Mouse (Mus musculus) yolk sac, embryonic 10.5 days (tissue): Measurements from ENCODE around the gene Gabrb1.

Experiments
- DNase-seq: peaks from one replicate; pipeline ENCODE4 v3.0.0-alpha.2; 2017; ENCODE audit warnings: low spot score

Gabrb1 gene

DNA sequence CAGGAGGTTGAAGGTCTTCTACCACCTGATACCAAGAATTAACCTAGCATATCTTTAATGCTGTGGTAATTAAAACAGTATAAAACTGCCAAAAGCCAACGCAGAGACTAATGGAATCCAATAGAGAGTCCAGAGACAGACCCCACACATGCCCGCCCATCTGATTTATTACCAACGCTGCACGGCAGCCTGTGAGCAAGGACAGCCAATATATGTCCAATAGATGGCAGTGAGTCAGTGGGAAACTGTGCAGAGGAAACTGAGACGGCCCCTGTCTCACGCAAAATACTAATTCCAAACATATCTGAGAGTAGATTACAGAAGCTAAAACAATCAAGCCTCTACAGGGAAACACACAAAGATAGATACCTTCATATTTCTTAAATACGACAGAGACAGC lies 506.5 kb downstream of the Gabrb1 start:
- DNase-seq: no peak

DNA sequence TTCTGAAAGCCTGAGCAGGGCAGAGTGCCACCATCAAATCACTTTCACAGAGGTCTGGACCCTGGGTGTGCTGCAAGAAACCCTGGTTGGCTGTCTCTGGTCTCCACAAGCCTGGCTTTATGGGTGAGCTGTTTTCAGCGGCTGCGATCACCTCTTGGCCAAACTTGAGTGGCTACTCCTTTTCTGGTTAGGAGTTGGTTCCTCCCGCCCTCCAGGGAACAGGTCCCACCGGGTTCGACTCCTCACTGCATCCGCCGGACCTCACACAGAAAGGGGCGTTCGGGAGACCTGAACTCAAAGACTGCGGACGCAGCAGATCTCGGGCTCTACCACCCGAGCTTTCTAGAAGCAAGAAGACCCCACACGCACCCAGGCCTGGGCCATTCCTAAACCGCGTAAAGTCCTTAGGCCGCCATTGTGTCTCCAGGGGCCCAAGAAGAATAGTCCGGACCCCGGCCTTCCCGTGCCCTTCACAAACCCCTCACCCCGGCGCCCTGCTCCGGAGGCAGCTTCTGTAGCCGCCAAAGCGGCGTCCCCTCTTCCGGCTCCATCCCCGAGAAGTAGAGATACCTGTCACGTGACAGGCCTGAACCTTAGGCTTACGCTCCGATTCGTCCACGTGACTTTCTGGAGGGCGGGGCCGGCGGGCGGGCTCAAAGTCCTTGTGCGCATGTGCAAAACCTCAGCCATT lies 509.8 kb downstream of the Gabrb1 start, which contains the start of gene Commd8:
Gene Commd8, minus strand, starts transcription at position 596 of the 691 bp plus-strand sequence.
- peak; percentile 95 for DNase-seq

- DNase-seq: no peak
These were observed 510.3 kb downstream of the Gabrb1 start for GRCm38 (mm10) chr5:72168285-72168621.

DNA sequence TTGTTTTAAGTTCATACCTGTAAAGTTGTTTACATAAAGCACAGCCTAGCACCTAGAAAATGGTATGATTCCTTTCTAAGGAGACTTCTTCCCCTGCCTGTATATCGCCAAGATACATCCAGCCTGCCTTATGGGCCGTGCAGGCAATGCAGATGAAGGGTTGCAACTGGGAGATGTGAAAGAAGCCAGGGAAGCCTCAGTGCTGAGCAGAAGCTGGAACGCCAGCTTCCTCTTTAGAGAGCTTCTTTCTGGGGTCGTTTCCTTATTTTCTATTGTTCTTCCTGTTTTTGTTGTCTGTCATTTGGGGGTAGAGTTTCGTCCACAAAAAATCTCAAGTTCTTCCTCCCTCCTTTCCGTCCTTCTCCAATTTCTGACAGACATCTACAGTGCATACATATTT lies 512.2 kb downstream of the Gabrb1 start:
- DNase-seq: no peak

DNA sequence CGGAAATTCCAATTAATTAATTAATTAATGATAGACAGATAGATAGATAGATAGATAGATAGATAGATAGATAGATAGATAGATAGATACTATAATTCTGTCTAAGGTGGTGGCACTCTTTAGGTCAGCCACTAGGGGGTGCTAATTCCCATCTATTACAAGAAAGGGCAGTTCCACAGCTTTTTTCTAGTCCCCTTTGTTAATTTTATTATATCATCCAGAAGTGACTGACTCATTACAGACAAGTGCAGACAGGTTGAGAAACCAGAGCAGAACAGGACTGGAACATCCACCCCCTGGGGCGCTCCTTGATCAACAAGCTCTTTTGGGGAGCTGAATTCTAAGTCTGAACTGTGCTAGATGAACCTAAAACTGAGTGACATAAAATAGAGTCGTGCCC lies 514.8 kb downstream of the Gabrb1 start:
- DNase-seq: peak; percentile 9

DNA sequence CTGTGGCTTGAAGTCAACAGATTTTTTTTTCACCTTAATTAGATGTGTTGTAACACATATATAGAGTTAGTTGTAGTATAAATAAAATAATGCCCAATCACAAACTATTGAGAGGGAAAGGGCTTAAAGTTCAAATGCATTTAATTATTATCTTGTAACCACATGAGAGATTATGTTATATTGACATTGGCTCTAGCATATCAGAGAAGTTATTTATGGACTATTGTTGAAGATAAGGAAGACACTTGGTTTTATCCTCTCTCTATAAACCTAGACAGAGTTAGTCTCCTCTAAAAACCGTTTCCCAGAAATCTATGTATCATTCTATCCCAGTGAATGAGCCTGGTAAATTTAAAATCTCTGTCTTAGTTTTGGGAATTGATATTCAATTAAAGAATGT lies 515.6 kb downstream of the Gabrb1 start:
- no peak for DNase-seq

DNA sequence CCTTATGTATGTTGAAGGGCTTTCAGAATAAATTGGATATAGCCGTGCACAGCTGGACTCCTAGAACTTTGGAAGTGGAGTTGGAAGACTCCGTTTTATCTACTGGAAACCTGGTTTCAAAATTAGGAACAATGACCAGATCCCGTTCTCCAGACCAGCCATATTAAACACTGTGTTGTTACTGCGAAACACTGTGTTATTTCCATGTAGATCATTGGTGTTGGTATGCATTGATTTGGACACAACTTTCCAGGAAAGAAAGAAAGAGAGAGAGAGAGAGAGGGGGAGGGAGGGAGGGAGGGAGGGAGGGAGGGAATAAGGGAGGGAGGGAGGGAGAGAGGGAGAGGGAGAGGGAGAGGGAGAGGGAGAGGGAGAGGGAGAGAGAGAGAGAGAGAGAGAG lies 517.1 kb downstream of the Gabrb1 start:
- DNase-seq: no peak

DNA sequence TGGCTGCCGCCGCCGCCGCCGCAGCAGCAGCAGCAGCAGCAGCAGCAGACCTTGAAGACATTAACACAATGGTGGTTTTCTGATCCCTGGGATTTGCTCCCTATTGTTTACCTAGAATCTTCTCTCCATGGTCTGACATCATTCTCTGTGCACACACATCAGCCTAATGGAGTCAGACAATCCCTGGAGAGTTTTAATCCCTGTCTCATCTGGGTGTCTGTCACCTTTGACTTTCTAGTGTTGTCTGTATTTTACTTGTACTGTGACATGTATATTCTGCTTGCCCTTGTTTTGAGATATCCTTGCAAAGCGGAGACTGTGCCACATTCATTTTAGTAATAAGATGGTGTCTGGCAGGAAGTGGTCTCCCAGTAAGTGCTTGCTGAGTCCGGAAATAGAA lies 517.6 kb downstream of the Gabrb1 start:
- no peak for DNase-seq

- DNase-seq: no peak
These were observed 523.3 kb downstream of the Gabrb1 start for GRCm38 (mm10) chr5:72181194-72181593.

GRCm38 (mm10) chr5:72182804-72183203 lies 524.9 kb downstream of the Gabrb1 start:
- no peak for DNase-seq

DNA sequence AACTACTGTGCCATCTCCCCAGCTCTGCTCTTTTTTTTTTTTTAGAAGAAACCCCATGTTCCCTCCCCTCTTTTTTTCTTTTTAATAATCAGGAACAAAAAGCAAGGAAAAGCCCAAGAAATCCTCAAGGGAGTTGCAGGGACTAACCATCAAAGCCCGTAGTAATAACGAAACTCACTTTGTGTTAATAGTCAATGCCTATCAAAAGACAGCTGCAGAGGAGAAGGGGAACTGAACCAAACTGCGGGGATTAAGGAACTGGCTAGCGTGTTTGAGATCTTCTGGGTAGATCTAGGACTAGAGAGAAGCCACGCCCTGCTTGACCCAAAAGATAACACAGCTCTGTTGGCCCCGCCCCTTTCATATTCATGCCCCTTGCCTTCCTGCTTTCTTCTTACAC lies 526.0 kb downstream of the Gabrb1 start:
- DNase-seq: no peak

DNA sequence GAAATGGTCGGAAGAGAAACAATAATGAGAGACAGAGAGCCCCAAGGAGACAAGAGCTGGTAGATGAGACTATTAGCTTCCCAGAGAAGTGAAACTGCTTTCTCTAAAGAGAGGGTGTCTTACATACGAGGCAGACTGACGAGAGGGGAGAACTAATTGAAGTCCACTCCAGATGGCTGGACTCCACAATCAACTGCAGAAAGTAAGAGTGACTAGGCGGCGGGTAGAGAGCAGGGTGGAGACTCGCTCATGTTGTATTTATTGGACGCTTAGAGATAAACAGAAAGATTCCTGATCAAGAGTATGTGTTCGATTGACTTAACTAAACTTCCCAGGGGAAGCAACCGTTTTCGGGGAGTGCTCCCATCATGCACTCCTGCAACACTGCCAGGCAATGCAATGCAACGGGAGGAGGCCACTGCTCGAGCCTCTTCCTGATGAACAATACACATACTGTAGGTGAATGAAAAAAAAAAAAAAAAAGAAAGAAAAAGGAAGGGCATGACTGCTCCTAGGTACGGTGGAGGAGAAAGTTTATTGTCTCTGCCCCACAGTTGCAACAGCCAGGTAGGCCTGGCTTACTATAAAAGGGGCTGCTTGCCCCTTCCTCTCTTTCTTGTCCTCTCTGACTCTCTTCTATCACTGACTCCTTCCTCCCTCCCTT lies 526.7 kb downstream of the Gabrb1 start:
- DNase-seq: no peak

- DNase-seq: no peak
These were observed 533.2 kb downstream of the Gabrb1 start for GRCm38 (mm10) chr5:72191154-72191553.

GRCm38 (mm10) chr5:72191932-72192331 lies 534.0 kb downstream of the Gabrb1 start:
- DNase-seq: no peak

DNA sequence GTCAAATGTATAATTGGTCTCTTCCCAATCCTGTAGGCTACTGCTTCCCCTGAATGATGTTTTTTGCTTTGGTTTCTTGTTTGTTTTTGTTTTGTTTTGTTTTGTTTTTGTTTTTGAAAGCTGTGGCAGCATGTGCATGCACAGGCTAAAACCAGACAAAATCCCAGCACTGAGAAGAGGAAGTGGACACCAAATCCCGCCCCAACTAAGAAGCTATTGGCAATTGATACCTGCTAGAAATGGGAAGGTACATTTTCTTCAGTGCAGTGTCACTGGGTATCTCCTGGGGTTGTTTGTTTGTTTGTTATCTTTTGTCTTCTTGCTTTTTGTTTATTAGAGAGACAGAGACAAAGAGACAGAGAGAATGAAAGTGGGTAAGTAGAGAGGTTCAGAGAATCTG lies 537.5 kb downstream of the Gabrb1 start:
- DNase-seq: no peak
